Mouse (Mus musculus): ENCODE measurements at regions not wholly inside any gene's neighbourhood (a gene's known extent, or its start where the extent isn't known, plus 50 kb on each side); places are given as distances from the start of the nearest gene placed in this dataset.
A peak's percentile ranks its signal among the peaks of the same experiment; 100 is the strongest.

DNA sequence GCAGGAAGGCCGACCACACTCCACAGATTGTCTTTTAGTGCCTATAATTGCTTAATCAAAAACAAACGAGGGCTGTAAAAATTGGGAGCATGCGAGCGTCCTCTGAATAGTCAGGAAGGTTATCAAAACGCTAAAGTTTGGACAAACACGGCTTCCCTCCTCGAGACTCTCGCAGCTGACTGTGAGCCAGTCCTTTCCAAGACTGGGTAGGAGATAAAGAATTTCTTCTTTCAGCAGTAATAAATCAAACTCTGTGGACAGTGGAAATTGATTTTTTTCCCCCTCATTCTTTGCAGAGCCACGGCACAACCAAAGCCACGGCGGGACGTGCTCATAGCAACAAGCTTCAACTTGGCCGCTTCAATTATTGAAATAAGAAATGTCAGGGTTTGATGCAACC is 119.7 kb upstream of the Kazn start:
- DNase-seq (ENCODE audit: low spot score) = no peak

DNA sequence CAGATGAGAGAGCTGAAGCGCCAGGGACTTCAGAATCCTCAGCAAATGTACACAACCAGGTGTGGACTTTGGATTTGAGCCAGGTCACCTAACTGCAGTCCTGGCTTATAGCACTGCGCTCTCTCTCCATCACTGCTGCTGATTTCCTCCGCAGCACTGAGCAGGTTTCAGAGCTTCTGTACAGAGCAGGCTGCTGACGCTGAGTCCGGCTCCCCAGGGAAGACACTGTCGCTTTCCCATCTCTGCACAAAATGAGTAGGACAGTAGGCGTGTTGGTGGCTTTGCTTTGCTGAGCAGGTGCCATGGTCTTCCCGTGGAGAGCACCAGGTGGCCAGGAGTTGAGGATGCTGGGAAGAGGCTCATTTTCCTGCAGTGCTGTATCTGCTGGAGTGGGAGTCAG is 116.2 kb upstream of the Kazn start:
- DNase-seq (ENCODE audit: low spot score) = no peak

DNA sequence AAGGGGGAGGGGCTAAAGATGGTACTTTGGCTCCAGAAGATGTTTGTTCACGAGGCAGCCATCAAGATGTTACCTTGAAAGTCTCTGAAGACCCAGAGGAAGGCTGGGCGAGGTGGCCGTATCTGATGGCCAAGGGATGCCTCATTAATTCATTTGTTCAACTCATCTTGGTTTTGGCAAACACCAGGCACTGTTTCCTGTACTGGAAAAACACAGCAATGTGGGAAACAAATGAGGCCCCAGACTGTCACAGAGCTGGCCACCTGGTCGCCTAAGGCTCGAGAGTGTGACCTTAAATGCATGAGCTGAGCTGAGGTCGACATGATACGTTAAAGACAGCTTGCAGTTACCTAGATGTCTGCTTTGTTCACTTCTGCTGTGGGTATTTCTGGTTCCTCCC is 114.3 kb upstream of the Kazn start:
- DNase-seq (ENCODE audit: low spot score) = no peak

DNA sequence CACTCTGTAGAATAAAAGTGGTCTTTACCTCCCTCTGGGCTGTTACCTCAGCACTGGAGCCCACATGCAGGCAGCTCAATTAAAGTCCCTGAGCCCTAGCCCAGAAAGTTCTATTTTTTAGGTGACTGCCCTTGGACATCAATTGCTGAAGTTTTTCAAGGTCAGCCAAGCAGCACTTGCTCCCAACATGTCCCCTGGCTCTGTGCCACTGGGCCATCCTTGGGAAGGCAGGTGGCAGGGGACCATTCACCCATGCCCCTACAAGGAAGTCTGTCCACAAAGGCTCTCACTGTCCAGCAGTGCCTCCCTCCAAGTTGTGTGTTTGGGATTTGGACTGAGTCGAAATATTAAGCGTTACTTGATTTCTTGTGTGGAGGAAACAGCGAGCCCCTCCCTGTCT is 112.6 kb upstream of the Kazn start:
- DNase-seq (ENCODE audit: low spot score) = no peak

DNA sequence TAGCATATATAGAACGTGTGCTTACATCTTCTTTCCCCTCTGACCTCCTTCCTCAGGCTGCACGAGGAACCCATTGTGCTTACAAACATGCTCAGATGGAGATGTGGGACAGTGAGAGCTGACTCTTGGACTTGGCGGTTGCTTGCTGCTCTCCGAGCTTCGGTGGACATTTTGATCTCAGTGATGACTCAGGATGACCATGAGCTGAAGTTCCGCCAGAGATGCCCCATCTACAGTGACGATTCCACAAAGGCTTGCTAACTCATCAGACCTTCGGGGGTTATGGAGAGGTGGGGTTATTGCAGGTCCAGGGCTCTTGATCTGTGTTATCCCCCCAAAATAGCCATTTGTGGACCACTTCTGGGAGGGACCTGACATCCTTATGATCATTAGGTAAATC is 111.8 kb upstream of the Kazn start:
- DNase-seq (ENCODE audit: low spot score) = no peak

DNA sequence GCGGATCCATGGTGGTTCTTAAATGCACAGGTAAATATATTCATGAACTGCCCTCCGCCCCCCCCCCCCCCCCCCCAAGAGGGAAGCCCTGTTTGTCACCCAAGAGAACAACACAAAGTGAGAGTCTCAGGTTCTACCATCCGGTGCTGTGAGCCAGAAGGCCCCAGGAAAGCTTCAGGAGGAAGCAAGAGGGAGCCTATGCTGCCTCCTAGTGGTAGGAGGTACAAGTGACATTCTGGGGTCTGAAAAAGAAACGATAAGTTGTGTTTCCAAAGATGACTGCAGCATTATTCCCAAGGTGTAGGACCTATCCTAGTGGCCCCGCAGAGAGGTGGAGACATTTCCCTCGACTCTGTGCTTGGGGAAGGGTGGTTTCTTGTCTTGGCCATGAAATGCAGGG is 109.7 kb upstream of the Kazn start:
- DNase-seq (ENCODE audit: low spot score) = no peak

DNA sequence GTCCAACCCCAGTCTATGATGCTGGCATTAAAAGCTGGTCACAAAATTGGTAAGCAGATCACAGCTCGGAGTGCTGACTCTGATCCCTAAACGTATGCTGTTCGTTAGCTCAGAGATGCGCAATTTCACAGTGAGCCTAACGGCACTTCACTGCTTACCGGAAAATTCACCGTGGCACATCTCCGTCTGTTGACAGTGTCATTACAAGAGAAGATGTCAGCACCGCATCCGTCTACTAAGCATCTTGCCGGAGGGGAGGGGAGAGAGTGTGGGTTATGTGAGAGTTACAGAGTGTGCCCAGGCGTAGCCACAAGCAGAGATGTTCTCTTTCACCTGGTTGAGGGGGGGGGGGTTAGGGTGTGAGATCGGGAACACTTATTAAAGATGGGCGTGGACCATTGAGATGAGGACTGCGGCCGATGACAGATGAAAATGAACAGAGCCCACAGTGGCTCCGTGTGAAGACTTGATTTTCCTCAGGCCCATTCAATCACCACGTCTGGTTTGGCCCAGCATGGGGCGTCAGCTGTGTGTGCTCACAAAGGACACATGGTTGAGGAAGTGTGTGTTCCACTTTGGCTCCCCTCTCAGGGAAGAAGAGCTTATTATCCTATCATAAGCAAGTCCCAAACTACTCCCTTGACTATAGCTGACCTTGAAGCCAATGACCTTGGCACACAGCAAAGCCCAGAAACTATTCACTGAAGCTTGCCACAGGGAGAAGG is 103.4 kb upstream of the Kazn start:
- no peak for DNase-seq (ENCODE audit: low spot score)

DNA sequence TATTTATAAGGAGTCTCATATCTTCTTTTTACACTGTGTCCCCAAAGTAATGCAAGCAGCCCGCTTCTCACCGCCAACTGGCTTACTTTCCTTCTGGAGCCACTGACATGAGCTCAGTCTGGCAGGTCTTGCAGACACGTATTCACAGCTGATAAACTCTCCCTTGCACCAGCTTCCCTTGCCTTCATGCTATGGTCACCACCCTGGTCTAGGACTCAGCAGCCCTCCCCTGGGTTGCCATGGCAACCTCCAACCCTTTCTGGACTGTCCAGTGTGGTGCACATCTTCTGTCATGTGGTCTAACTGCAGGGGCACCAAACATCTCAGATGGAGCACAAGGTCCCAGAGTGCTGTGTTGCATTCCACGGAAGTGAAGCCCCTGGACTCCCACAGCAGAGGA is 102.1 kb upstream of the Kazn start:
- DNase-seq (ENCODE audit: low spot score) = no peak

DNA sequence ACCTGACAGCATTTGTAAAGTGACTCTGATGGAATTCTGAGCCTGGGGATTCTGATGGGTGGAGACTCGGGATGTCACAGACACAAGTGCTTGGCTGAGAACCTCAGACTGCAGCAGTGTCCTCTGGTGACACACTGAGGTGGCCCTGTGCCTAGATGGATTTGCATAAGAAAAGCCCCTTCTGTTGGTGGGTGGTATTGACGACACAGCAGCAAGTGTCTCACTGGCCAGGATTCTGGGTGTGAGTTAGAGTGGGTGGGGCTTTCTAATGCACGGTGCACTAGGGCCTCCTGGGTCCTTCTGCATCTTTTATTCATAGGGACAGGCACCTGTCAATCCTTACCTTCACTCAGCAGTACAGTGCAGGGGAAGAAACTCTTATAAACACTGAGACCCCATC is 100.9 kb upstream of the Kazn start:
- DNase-seq (ENCODE audit: low spot score) = no peak

DNA sequence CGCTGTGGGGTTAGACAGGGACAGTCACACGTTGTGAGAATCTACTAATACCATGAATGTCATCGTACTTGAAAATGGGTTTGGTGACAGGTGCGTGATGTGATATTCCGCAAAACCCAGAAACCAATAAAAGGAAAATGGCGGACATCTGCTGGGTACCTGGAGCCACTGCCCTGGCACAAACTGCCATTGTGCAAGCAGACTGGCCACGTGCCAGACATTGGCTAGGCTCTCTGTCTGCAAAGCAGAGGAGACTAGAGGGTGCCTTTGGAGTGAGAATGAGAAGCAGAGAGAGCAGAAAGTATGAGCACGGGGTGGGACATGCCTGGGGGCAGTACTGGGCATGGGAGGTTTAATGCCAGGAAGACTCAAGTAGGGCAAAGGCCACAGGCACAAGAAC is 98.5 kb upstream of the Kazn start:
- DNase-seq (ENCODE audit: low spot score) = no peak

DNA sequence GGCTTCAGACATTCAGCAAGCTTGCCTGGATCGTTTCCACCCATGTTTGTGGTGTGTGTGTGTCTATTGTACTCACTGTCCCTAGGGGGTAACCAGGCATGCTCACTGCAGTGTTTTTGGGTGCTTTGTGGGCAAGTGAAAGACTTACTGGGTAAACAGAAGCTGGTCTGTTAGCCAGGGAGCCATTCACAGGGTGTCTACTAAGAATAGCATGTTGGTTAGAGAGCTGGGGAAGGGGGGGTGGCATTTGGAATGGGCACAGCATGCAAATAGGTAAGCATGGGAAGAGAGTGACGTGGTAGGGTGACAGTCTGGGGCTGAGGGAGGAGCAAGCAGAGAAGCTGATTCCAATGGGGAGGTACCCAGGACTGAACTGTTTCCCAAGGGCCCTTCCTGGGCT is 97.7 kb upstream of the Kazn start:
- DNase-seq (ENCODE audit: low spot score) = no peak

DNA sequence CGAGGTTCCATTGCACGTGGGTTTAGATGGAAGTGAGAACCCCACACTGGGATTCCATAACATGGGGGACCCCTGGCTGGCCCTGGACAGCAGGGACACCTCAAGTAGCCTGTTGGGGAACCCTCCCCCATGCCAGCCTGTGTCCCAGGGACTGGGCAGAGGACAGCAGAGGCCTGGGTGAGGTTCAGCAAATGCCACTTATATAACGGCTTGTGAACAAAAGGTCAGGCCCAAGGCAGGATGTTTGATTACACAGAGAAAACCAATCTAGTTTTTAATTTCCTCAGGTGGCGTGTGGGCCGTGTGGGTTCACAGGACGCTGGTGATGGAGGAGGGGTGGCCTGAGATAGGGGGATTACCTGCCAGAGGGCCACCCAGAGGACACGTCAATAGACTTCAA is 94.9 kb upstream of the Kazn start:
- no peak for DNase-seq (ENCODE audit: low spot score)

DNA sequence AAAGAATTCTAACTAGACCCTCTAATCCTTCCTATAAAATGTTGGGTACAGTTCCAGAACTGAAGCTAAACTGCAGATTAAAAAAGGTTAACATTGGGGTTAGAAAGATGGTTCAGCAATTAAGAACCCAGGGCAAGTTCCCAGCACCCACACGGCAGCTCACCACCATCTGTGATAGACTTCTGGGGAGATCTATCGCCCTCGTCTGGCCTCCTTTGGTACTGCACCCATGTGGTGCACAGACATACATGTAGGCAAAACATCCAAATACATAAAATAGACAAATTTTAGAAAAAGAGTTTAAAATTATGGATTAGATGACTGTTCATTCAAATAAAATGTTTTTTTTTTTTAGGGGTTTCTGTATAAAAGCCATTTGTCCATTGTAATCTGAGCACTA is 91.4 kb upstream of the Kazn start:
- DNase-seq (ENCODE audit: low spot score) = no peak

DNA sequence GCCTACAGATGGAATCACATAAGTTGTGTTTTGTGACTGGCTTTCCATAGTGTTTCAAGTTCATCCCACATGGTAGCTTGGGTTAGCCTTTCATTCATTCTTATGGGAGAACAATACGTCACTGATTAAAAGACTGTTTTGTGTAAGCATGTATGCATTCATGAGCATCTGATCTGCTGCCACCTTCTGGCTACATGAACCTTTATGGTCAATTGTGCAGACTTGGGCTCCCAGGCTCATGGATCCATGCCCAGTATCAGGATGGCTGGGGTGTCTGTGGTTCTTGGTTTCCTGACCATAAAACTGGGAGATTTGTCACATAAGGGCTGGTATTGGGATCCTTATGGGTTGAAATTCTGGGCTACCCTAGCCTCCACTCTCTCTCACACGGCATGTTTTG is 90.4 kb upstream of the Kazn start:
- no peak for DNase-seq (ENCODE audit: low spot score)

DNA sequence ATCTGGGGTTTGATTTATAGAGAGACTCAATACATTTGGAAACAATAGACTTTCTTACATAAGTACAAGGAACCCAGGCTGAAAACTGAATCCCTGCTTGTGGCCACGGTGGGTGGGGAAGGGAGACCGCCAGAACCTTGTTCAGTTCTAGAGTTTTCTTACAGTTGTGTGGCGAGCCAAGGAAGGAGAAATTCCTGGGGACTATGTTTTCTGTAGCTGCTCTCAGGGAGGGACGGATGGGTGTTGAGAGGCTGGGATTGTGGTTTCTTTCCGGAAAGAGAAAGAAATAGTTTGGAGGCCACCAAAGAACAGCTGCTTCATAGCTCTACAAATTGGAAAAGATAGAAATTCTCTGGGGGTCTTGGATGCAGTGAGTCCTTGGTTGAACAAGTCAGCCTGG is 87.3 kb upstream of the Kazn start:
- DNase-seq (ENCODE audit: low spot score) = no peak

DNA sequence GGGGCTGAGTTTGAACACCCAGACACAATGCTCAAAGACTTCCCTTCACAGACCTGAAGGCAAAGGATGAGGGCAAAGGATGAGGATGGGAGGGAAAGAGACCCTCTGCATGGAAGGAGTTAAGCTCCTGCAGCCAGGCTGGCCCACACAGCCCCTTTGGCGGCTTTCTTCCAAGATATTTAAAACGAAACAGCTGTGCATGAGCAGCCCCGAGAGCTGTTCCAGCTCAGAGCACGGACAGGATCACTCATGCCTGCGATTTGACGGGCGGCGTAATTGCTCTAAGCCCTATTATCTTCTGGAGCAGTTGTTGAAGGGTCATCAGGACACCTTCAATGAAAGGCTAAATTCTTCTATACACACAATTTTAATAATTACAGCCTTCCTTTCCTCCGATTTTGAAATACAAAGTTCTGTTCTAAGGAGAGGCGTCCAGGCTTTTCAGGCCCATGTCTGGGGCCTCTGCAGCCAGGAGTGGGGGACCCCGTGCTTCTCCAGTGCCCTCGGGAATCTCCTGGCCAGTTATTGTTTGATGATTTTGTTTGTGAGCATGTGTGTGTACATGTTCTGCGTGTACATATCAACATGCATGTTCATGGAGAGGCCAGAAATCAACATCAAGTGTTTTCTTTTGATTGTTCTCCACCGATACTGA is 82.1 kb upstream of the Kazn start:
- DNase-seq (ENCODE audit: low spot score) = no peak

DNA sequence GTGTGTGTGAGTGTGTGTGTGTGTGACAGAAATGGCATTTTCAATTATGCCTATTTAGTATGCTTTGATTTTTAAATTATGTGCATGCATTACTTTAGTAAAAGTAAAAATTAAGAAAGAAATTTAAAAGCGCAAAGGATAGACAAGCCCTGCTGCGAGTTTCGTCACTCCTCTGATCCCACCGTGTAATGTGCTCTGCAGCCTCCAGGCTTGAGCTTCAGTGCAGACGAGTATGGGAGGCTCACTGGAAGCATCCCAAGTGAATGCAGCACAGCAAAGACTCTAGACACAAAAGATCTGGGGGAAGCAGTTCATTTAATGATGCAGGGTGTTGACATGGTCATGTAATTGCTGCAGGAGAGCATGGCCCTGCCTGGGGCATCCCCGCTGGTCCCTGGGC is 71.1 kb upstream of the Kazn start:
- no peak for DNase-seq (ENCODE audit: low spot score)

DNA sequence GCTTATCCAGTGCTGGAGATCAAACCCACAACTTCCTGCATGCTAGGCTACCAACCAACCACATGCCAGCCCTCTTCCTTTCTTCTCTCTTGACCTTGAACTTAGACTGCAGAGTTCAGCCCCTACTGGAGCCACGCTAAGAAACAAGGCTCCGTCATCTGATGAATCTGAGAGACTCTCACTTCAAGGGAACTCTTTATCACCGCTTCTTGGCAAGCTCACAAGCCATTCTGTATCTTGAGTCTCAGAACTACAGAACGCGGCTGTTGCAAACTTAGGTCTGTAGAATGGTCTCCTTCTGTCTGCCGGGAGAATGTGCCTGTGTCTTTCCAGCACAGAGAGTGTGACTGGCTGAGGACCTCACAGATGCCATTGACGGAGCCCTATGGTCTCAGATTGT is 69.1 kb upstream of the Kazn start:
- no peak for DNase-seq (ENCODE audit: low spot score)

DNA sequence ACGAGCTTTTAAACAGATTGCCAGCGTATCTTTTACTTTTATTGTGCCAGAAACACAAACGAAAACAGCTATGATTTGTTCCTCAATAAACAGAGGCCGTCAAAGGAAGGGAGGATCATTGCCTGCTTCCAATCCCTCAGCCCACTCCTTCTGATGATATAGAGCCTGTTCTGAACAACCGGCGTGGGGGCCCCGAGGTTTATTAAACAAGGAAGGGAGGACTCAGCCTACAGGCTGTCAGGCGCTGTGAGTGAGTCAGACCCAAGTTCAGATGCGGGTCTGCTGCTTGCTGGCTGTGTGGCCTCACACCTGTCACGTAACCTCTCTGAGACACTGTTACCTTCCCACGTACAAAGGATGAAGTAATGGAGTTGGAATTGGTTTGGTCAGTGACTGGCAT is 68.1 kb upstream of the Kazn start:
- no peak for DNase-seq (ENCODE audit: low spot score)

DNA sequence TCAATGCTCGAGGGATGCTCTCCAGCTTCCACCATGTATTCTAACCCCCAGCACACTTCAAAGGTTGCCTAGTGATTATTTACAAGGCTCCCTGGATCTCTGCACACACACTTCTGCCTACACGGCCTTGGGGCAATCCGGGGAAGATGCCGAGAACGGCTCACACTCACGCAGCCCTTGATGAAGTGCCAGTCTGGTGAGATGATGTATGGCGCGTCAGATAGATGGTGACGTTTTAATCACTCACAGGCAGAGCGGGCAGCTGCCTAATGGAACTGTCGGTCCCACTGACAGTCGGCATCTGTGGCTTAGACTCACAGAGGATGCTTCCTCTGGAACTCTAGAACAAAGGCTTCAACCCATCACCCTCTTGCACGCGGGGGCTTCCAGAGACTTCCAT is 66.9 kb upstream of the Kazn start:
- no peak for DNase-seq (ENCODE audit: low spot score)

DNA sequence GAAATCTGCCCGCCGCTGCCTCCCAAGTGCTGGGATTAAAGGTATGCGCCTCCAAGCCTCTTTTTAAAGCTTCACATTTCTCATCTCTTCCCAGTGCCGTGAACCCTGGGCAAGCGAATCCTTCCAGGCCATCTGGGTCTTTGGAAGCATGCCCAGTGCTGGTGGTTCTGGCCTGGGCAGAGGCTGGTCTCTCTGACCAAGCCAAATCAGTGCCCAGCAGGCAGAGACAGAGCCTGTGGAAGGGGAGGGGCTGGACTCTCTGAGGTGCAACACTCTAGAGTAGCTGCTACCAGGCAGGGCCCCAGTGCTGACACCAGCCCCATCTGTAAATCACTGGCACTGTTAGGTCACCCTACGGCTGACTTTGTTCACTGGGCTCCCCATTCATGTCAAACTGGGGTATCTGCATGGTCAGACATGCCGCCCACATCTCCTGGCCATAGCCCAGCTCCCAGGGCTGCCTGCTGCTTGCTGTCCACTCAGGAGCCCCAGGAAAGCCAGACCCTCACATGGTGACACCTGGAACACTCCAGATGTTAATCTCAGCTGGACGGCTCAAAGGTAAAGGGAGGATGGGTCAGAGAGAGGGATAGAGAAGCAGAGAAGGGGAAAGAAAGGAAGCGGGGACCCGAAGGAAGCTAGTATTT is 64.3 kb upstream of the Kazn start:
- no peak for DNase-seq (ENCODE audit: low spot score)

DNA sequence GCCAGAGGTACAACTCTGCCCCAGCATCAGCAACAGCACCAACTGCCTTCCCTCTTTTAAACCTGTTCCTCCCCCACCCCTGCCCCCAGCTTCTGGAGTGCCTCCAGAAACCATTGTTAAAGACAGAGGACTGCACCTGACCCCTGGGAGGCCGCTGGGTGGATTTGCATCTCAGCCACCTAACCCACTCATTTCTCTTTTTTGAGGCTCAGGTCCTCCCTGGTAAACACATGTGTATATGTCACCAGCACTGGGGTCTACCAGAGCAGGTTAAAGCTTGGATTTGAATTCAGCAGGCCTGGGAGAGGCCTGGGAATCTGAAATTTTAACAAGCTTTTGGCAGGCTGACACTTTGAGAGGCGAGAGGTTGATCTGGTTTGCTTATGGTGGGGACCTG is 63.5 kb upstream of the Kazn start:
- DNase-seq (ENCODE audit: low spot score) = no peak

DNA sequence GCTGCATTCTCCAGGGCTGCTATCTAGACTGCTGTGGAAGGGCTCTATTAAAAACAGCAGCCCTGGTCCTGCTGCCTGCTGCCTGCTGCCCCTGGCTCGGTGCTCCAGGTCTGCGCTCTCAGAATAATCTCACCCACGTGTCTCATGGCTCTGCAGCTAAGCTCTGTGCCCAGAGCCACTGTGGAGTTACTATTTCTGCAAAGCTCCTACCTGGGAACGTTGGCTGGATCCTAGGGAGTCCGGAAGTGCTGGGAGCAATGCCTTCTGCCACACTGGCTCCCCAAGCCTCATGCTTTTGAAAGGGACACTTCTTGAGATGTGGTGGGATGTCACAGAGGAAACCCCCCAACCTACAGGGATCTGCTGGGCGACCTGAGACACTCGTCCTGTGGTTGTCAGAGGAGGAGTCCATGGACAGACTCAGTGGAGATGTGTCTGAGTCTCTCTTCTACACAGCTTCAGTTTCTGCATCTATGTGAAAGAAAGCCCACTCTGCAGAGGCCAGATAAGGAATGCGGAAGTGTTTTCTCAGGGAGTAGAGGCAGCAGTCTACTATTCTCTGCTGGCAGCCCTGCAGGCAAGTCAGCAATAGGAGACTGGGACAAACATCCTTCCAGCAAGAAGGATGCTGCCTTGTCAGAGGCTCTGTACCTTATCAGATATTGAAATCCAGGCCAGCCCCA is 63.0 kb upstream of the Kazn start:
- DNase-seq (ENCODE audit: low spot score) = peak; percentile 30
